Mouse (Mus musculus) intestine, embryonic 14.5 days (tissue): ENCODE data around the gene Cacna2d3. TPM values are rescaled to one million over a fixed set of nuclear protein-coding genes. Genes with fewer than 3 reads are reported as not detected.

ENCODE experiments used
- ATAC-seq: fragments of 200-750 bp; cut with Nextera tagmentation; replicated peaks from 2 replicates; pipeline ENCODE4 v1.8.0; 2017; ENCODE audit warnings: low read depth, moderate number of reproducible peaks, moderate TSS enrichment, moderate library complexity; ENCODE audit not compliant: low FRiP score, low TSS enrichment
- DNase-seq: peaks from one replicate; pipeline ENCODE4 v3.0.0-alpha.2; 2018; ENCODE audit warnings: low spot score
- H3K27ac ChIP-seq: fragments of 300-500 bp; sonication (generic); 2 replicates; pipeline ENCODE4 v1.5.1; 2014; ENCODE audit warnings: low read depth, mild to moderate bottlenecking, control low read depth
- H3K27me3 ChIP-seq: fragments of 300-500 bp; sonication (generic); replicated peaks from 2 replicates; pipeline ENCODE4 v1.6.1; 2014; ENCODE audit warnings: low read length, control low read depth; ENCODE audit not compliant: control insufficient read depth, insufficient read depth
- H3K36me3 ChIP-seq: fragments of 300-500 bp; sonication (generic); 2 replicates; pipeline ENCODE4 v1.6.1; 2014; ENCODE audit warnings: low read length, control low read depth; ENCODE audit not compliant: control insufficient read depth, insufficient read depth
- H3K4me1 ChIP-seq: fragments of 300-500 bp; sonication (generic); replicated peaks from 2 replicates; pipeline ENCODE4 v1.6.1; 2014; ENCODE audit warnings: low read length, control low read depth, mixed read lengths; ENCODE audit not compliant: control insufficient read depth, insufficient read depth
- H3K4me2 ChIP-seq: fragments of 300-500 bp; sonication (generic); 2 replicates; pipeline ENCODE4 v1.6.1; 2014; ENCODE audit warnings: low read length
- H3K4me3 ChIP-seq: fragments of 300-500 bp; sonication (generic); 2 replicates; pipeline ENCODE4 v1.5.1; 2014; ENCODE audit warnings: low read depth, low read length, control low read depth, mixed read lengths
- H3K9ac ChIP-seq: fragments of 300-500 bp; sonication (generic); 2 replicates; pipeline ENCODE4 v1.6.1; 2014; ENCODE audit warnings: mild to moderate bottlenecking, low read length
- H3K9me3 ChIP-seq: fragments of 300-500 bp; sonication (generic); 2 replicates; pipeline ENCODE4 v1.6.1; 2016; ENCODE audit warnings: low read length, control low read depth; ENCODE audit not compliant: control insufficient read depth
- WGBS: fragments of 180-500 bp; shearing (Covaris S2); extraction: QIAGEN DNeasy Blood & Tissue Kit; methylation state at CpG from one replicate; pipeline ENCODE4 v1.1.7; 2014; 5-methylcytosine and 5-hydroxymethylcytosine counted together
- polyA plus RNA-seq: library from polyadenylated mRNA; unstranded; fragments of >200 nt; fragmentation: Nextera tagmentation; extraction: Ambion mirVana; gene quantifications from 2 replicates; pipeline ENCODE4 v1.2.1, GENCODE M21; 2014

Gene Cacna2d3
- polyA plus RNA-seq, 1 experiment from 2014 or later, result 2.2 TPM

DNA sequence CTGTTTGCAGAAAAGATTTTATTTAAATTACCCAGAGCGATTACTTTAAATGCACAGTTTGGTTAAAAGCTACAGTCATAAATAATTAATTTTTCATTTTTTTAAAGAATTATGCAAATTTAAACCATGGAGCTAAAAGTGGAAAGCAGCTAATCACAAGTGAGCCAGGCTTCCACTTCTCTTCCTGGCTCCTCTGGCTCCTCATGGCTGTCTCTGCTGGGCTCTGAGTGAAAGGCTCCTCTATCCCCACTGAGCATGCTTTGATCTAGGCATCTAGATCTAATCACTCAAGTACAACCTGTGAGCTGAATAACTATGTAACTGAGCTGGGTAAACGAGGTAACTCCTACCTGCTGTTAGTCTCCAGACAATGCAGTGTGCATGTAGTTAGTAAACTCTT lies 577.5 kb downstream of the Cacna2d3 start:
- Histone ChIP-seq H3K9ac (no peak overlapping the region), H3K9me3 (no peaks in the 10 kb centered on the region), H3K4me3 (no peak overlapping the region), H3K4me1 (no peaks in the 10 kb centered on the region), H3K4me2 (no peak overlapping the region), H3K27ac (no peak overlapping the region), H3K27me3 (no peaks in the 10 kb centered on the region), H3K36me3 (no peaks in the 10 kb centered on the region)
- WGBS, result 60% methylated on average over 2 of the region's 2 CpGs
- DNase-seq (no peak), ATAC-seq (no peak)

DNA sequence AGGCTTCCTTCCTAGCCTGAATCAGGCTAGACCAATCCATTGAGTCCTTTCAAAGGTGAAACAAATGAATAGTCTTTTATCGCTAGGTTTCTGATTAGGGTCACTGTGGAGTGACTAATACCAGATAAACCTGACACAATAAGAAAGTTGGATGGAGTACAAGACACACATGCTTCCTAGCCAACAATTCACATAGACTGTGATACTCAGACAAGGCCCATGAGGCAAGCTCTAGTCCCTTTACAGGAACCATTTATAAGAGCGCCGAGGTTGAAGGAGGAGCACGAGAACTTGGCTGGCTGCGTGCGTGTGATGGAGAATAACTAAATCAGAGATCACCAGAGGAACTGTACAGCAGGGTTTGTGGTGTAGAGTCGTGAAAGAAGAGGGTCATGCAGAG lies 584.0 kb downstream of the Cacna2d3 start:
- Histone ChIP-seq H3K36me3 (no peaks in the 10 kb centered on the region), H3K27ac (no peak overlapping the region), H3K4me3 (no peak overlapping the region), H3K9me3 (no peaks in the 10 kb centered on the region), H3K4me2 (no peak overlapping the region), H3K27me3 (no peaks in the 10 kb centered on the region), H3K4me1 (no peaks in the 10 kb centered on the region), H3K9ac (no peak overlapping the region)
- DNase-seq (no peak), ATAC-seq (no peak)
- WGBS, result 89% methylated on average over 7 of the region's 7 CpGs

DNA sequence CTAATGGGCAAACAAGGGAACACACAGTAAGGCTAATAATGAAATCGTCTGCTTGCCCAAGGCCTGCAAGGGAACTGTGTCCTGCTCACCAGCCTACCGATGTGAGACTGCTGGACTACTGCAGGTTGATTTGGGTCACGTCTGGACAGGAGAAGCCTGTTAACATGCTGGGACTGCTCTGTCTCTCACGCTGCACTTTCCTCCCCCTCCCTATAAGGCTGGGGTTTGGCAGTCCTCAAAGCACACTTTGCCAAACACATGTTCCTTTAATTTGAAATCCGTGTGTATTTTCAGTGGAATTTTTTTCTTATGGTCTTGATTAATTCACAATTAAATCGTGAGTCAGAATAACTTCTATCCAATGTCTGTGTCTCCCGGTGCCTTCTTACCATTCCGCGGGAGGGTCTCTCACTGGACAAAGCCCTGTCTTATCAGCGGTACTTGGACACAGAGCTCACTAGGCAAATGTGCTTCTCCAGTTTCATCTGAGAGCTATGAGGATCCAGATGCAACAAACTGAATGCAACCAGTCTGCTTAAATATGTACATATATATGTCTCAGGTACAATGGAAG lies 584.6 kb downstream of the Cacna2d3 start:
- Histone ChIP-seq H3K9ac (no peak overlapping the region), H3K9me3 (no peaks in the 10 kb centered on the region), H3K4me2 (no peak overlapping the region), H3K4me3 (no peak overlapping the region), H3K27me3 (no peaks in the 10 kb centered on the region), H3K4me1 (no peaks in the 10 kb centered on the region), H3K27ac (no peak overlapping the region), H3K36me3 (no peaks in the 10 kb centered on the region)
- ATAC-seq, result no peak
- 80% methylated on average over 10 of the region's 10 CpGs for WGBS
- DNase-seq, result no peak

- H3K4me1 ChIP-seq, result no peaks in the 10 kb centered on the region
- H3K36me3 ChIP-seq, result no peaks in the 10 kb centered on the region
- H3K9ac ChIP-seq, result no peak overlapping the region
- H3K27me3 ChIP-seq, result no peaks in the 10 kb centered on the region
- H3K4me3 ChIP-seq, result no peak overlapping the region
- H3K9me3 ChIP-seq, result no peaks in the 10 kb centered on the region
- H3K4me2 ChIP-seq, result no peak overlapping the region
- ATAC-seq (no peak), DNase-seq (no peak)
- WGBS, result 74% methylated on average over 5 of the region's 5 CpGs
- no peak overlapping the region for H3K27ac ChIP-seq
Measured at GRCm38 (mm10) chr14:29134901-29135300, 586.8 kb downstream of the Cacna2d3 start.

- no peak for ATAC-seq
Measured at GRCm38 (mm10) chr14:29130511-29130910, 591.2 kb downstream of the Cacna2d3 start.

GRCm38 (mm10) chr14:29123886-29124285 lies 597.8 kb downstream of the Cacna2d3 start:
- no peak overlapping the region for H3K27ac ChIP-seq
- H3K9ac ChIP-seq, result no peak overlapping the region
- DNase-seq (no peak), ATAC-seq (no peak)
- H3K36me3 ChIP-seq, result no peaks in the 10 kb centered on the region
- no peaks in the 10 kb centered on the region for H3K4me1 ChIP-seq
- H3K4me3 ChIP-seq, result no peak overlapping the region
- H3K4me2 ChIP-seq, result no peak overlapping the region
- H3K27me3 ChIP-seq, result no peaks in the 10 kb centered on the region
- no peaks in the 10 kb centered on the region for H3K9me3 ChIP-seq

More at GRCm38 (mm10) chr14:29130511-29130910, 591.2 kb downstream of the Cacna2d3 start:
- Histone ChIP-seq H3K9ac (no peak overlapping the region), H3K36me3 (no peaks in the 10 kb centered on the region), H3K27me3 (no peaks in the 10 kb centered on the region), H3K27ac (no peak overlapping the region), H3K9me3 (no peaks in the 10 kb centered on the region), H3K4me3 (no peak overlapping the region), H3K4me2 (no peak overlapping the region), H3K4me1 (no peaks in the 10 kb centered on the region)
- DNase-seq, result no peak

- Histone ChIP-seq H3K27me3 (no peaks in the 10 kb centered on the region), H3K4me2 (no peak overlapping the region), H3K4me3 (no peak overlapping the region), H3K27ac (no peak overlapping the region), H3K36me3 (no peaks in the 10 kb centered on the region), H3K9ac (no peak overlapping the region), H3K9me3 (no peaks in the 10 kb centered on the region), H3K4me1 (no peaks in the 10 kb centered on the region)
- DNase-seq (no peak), ATAC-seq (no peak)
- 93% methylated on average over 3 of the region's 3 CpGs for WGBS
Measured at GRCm38 (mm10) chr14:29122749-29123148, 598.9 kb downstream of the Cacna2d3 start.

DNA sequence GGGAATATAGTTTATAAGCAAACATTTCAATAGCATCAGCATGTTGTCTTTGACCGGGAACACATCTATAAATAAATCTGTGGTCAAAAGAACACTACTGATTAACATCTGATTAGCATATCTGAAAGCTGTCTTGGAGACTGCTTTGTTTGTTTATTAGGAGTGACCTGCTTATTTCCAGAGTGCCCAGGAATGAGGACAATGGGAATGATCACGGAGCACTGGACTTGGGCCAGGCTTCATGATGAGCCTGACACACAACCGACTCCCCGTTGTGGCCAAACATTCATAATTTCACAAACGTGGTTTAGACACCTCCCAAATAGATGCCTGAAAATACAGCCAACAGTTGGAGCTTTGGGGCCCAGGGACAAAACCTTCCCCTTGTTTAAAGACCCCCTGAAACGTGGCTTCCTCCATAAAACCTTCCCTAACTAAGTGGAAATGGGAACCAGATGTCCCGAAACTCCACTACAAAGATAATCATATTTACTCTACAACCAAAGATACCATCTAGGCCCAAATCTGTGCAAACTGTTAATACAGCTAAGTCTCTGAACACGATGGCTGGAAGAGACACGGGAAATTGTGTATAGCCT lies 607.7 kb downstream of the Cacna2d3 start:
- ATAC-seq, result no peak
- no peak overlapping the region for H3K4me3 ChIP-seq
- no peaks in the 10 kb centered on the region for H3K27me3 ChIP-seq
- DNase-seq, result no peak
- WGBS, result 52% methylated on average over 9 of the region's 9 CpGs
- H3K9ac ChIP-seq, result no peak overlapping the region
- no peaks in the 10 kb centered on the region for H3K36me3 ChIP-seq
- 0 out of 2 replicates have a peak, but pooled peaks cover 2% of the 10 kb centered on the region for H3K9me3 ChIP-seq
- no peak overlapping the region for H3K27ac ChIP-seq
- no peak overlapping the region for H3K4me2 ChIP-seq
- H3K4me1 ChIP-seq, result no peaks in the 10 kb centered on the region

DNA sequence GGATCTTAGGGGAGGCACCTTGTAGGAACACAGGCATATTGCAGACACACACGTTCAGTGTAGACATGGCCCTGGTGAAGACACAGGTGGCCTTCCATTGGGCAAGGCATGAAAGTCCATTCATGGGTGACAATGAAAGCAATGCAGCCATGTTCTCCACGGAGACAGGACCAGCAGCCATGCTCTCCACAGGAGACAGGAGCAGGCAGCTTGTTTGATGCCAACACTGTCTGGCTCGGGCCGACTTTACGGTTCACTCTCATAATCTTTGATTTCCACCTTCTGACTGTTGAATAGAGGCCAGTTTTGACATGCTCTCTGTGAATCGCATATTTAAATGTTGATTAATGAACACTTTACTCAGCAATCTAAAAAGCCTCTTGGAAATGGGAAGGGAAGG lies 610.0 kb downstream of the Cacna2d3 start:
- Histone ChIP-seq H3K9ac (no peak overlapping the region), H3K27ac (no peak overlapping the region), H3K4me3 (no peak overlapping the region), H3K36me3 (no peaks in the 10 kb centered on the region), H3K4me2 (no peak overlapping the region), H3K27me3 (no peaks in the 10 kb centered on the region), H3K9me3 (0 out of 2 replicates have a peak, but pooled peaks cover 2% of the 10 kb centered on the region), H3K4me1 (no peaks in the 10 kb centered on the region)
- no peak for DNase-seq
- ATAC-seq, result no peak
- 87% methylated on average over 6 of the region's 6 CpGs for WGBS
